Mouse (Mus musculus) forebrain, postnatal 0 days (tissue): Measurements from ENCODE around the gene Nlrp1b. TPM values are rescaled to one million over a fixed set of nuclear protein-coding genes. Genes with fewer than 3 reads are reported as not detected.

Source experiments
- ATAC-seq: fragments of 200-750 bp; cut with Nextera tagmentation; 2 replicates; pipeline ENCODE4 v1.8.0; 2017; ENCODE audit warnings: mild to moderate bottlenecking, moderate library complexity
- DNase-seq: peaks from one replicate; pipeline ENCODE4 v3.0.0-alpha.2; 2015
- H3K27ac ChIP-seq: fragments of 300-500 bp; sonication (generic); 2 replicates; pipeline ENCODE4 v1.5.1; 2014; ENCODE audit warnings: low read depth, mild to moderate bottlenecking, antibody characterized with exemption, low read length, moderate library complexity, mixed read lengths
- H3K27me3 ChIP-seq: fragments of 300-500 bp; sonication (generic); 2 replicates; pipeline ENCODE4 v1.6.1; 2014; ENCODE audit warnings: mild to moderate bottlenecking, low read length, mixed read lengths; ENCODE audit not compliant: insufficient read depth
- H3K36me3 ChIP-seq: fragments of 300-500 bp; sonication (generic); 2 replicates; pipeline ENCODE4 v1.6.1; 2014; ENCODE audit warnings: mild to moderate bottlenecking, moderate library complexity; ENCODE audit not compliant: insufficient read depth
- H3K4me1 ChIP-seq: fragments of 300-500 bp; sonication (generic); 2 replicates; pipeline ENCODE4 v1.6.1; 2014; ENCODE audit warnings: antibody characterized with exemption; ENCODE audit not compliant: insufficient read depth
- H3K4me2 ChIP-seq: fragments of 300-500 bp; sonication (generic); 2 replicates; pipeline ENCODE4 v1.6.1; 2014; ENCODE audit warnings: low read depth, mild to moderate bottlenecking, moderate library complexity
- H3K4me3 ChIP-seq: fragments of 300-500 bp; sonication (generic); 2 replicates; pipeline ENCODE4 v1.5.1; 2014; ENCODE audit warnings: low read depth, low read length, mixed read lengths
- H3K9ac ChIP-seq: fragments of 300-500 bp; sonication (generic); 2 replicates; pipeline ENCODE4 v1.6.1; 2014; ENCODE audit warnings: mild to moderate bottlenecking
- H3K9me3 ChIP-seq: fragments of 300-500 bp; sonication (generic); 2 replicates; pipeline ENCODE4 v1.6.1; 2016; ENCODE audit warnings: low read length
- CTCF ChIP-seq: sonication (generic); IDR thresholded peaks from 2 replicates; pipeline ENCODE4 v1.5.1; 2016; ENCODE audit warnings: antibody characterized with exemption, control low read depth, low read depth
- WGBS: fragments of 180-500 bp; shearing (Covaris S2); extraction: QIAGEN DNeasy Blood & Tissue Kit; methylation state at CpG from one replicate; pipeline ENCODE4 v1.1.7; 2014; 5-methylcytosine and 5-hydroxymethylcytosine counted together
- polyA plus RNA-seq: library from polyadenylated mRNA; unstranded; fragments of >200 nt; fragmentation: Nextera tagmentation; extraction: Ambion mirVana; gene quantifications from 2 replicates; pipeline ENCODE4 v1.2.1, GENCODE M21; 2015
- total RNA-seq: library from RNA; depleted of rRNA; stranded (reverse); fragments of >200 nt; gene quantifications from 2 replicates; pipeline ENCODE4 v1.2.3, GENCODE M21; 2014; rRNA removed

Nlrp1b gene
- 0.08 and 0.14 TPM in 2 replicates for total RNA-seq
- polyA plus RNA-seq = 0.04 TPM in 1 of 2 replicates, not detected in the other

GRCm38 (mm10) chr11:71230684-71231480, at the start of gene Nlrp1b:
Gene Nlrp1b, minus strand, starts transcription at chr11:71230733.
- H3K4me3 ChIP-seq = no peak within 1 kb of the TSS
- H3K27me3 ChIP-seq = no peaks in the 10 kb centered on the region
- H3K27ac ChIP-seq = no peak within 1 kb of the TSS
- H3K4me2 ChIP-seq = no peak within 1 kb of the TSS
- no peak within 1 kb of the TSS for H3K9ac ChIP-seq
- H3K9me3 ChIP-seq = no peaks in the 10 kb centered on the region
- H3K36me3 ChIP-seq = no peaks in the 10 kb centered on the region
- H3K4me1 ChIP-seq = no peaks in the 10 kb centered on the region
- 78% methylated on average over 2 of the region's 2 CpGs for WGBS
- no peak for TF ChIP-seq CTCF
- ATAC-seq (no peak), DNase-seq (no peak)

GRCm38 (mm10) chr11:71261036-71261435, 30.5 kb upstream of the Nlrp1b start:
- TF ChIP-seq CTCF = no peak
- Histone ChIP-seq H3K36me3 (no peaks in the 10 kb centered on the region), H3K27ac (no peak overlapping the region), H3K4me1 (no peaks in the 10 kb centered on the region), H3K9ac (no peak overlapping the region), H3K4me3 (no peak overlapping the region), H3K4me2 (no peak overlapping the region), H3K9me3 (no peaks in the 10 kb centered on the region), H3K27me3 (no peaks in the 10 kb centered on the region)
- ATAC-seq = no peak
- 85% methylated on average over 3 of the region's 3 CpGs for WGBS
- no peak for DNase-seq

- Histone ChIP-seq H3K4me2 (no peak overlapping the region), H3K9me3 (no peaks in the 10 kb centered on the region), H3K4me1 (no peaks in the 10 kb centered on the region), H3K36me3 (no peaks in the 10 kb centered on the region), H3K9ac (no peak overlapping the region), H3K27ac (no peak overlapping the region), H3K27me3 (no peaks in the 10 kb centered on the region), H3K4me3 (no peak overlapping the region)
- WGBS = 86% methylated on average over 5 of the region's 5 CpGs
- no peak for TF ChIP-seq CTCF
- ATAC-seq = no peak
- no peak for DNase-seq
Measured at GRCm38 (mm10) chr11:71251333-71251732, 20.8 kb upstream of the Nlrp1b start.

GRCm38 (mm10) chr11:71224614-71225013, 5.9 kb downstream of the Nlrp1b start:
- WGBS = 81% methylated on average over 2 of the region's 2 CpGs
- no peak for TF ChIP-seq CTCF
- H3K27ac ChIP-seq = no peak overlapping the region
- no peaks in the 10 kb centered on the region for H3K9me3 ChIP-seq
- no peak for DNase-seq
- no peaks in the 10 kb centered on the region for H3K27me3 ChIP-seq
- no peak overlapping the region for H3K9ac ChIP-seq
- H3K4me2 ChIP-seq = no peak overlapping the region
- no peak for ATAC-seq
- H3K4me1 ChIP-seq = no peaks in the 10 kb centered on the region
- H3K36me3 ChIP-seq = no peaks in the 10 kb centered on the region
- H3K4me3 ChIP-seq = no peak overlapping the region

- TF ChIP-seq CTCF = no peak
- DNase-seq = no peak
- Histone ChIP-seq H3K4me1 (no peaks in the 10 kb centered on the region), H3K9me3 (no peaks in the 10 kb centered on the region), H3K4me3 (no peak overlapping the region), H3K36me3 (no peaks in the 10 kb centered on the region), H3K9ac (no peak overlapping the region), H3K4me2 (no peak overlapping the region), H3K27ac (no peak overlapping the region), H3K27me3 (no peaks in the 10 kb centered on the region)
- no peak for ATAC-seq
- WGBS = 86% methylated on average over 4 of the region's 4 CpGs
Measured at GRCm38 (mm10) chr11:71202703-71203102, 27.8 kb downstream of the Nlrp1b start.

GRCm38 (mm10) chr11:71199349-71199748, 31.2 kb downstream of the Nlrp1b start:
- Histone ChIP-seq H3K36me3 (no peaks in the 10 kb centered on the region), H3K9me3 (no peaks in the 10 kb centered on the region), H3K4me1 (no peaks in the 10 kb centered on the region), H3K4me3 (no peak overlapping the region), H3K4me2 (no peak overlapping the region), H3K27me3 (no peaks in the 10 kb centered on the region), H3K27ac (no peak overlapping the region), H3K9ac (no peak overlapping the region)
- DNase-seq (no peak), ATAC-seq (no peak)
- WGBS = 73% methylated on average over 2 of the region's 2 CpGs
- TF ChIP-seq CTCF = no peak

GRCm38 (mm10) chr11:71169633-71170032, 60.9 kb downstream of the Nlrp1b start:
- no peak overlapping the region for H3K27ac ChIP-seq
- no peak for ATAC-seq
- H3K4me1 ChIP-seq = no peaks in the 10 kb centered on the region
- no peaks in the 10 kb centered on the region for H3K36me3 ChIP-seq
- DNase-seq = no peak
- H3K9ac ChIP-seq = no peak overlapping the region
- H3K4me3 ChIP-seq = no peak overlapping the region
- no peaks in the 10 kb centered on the region for H3K9me3 ChIP-seq
- 74% methylated on average over 1 of the region's 1 CpGs for WGBS
- no peak for TF ChIP-seq CTCF
- H3K4me2 ChIP-seq = no peak overlapping the region
- no peaks in the 10 kb centered on the region for H3K27me3 ChIP-seq
